8 mouse cellular contexts compared by ENCODE assay signal in genomic region chr4:40240272-40240744, GRCm38 (mm10). TPM values are rescaled to one million over a fixed set of nuclear protein-coding genes. Genes with fewer than 3 reads are reported as not detected.
A peak's percentile ranks its signal among the peaks of the same experiment; 100 is the strongest.
DNase-seq lines count a peak whose midpoint lies in the region; ATAC-seq and TF ChIP-seq lines count a peak whose summit lies in the region.

No protein-coding gene starts in this region.

- peak overlapping the region; percentile 63 for H3K9ac ChIP-seq in kidney, postnatal 0 days (ENCODE audit: low read depth, low read length)
- H3K9ac ChIP-seq in intestine, embryonic 14.5 days (ENCODE audit: low read length): no peak overlapping the region
- H3K9ac ChIP-seq in neural tube, embryonic 12.5 days: no peak overlapping the region; the same call in 1 of the 2 replicates

- WGBS in kidney, postnatal 0 days: 37% methylated on average over 5 of the region's 5 CpGs
- 50% methylated on average over 5 of the region's 5 CpGs for WGBS in intestine, embryonic 14.5 days
- 26% methylated on average over 5 of the region's 5 CpGs for WGBS in neural tube, embryonic 12.5 days

- H3K27ac ChIP-seq in kidney, postnatal 0 days: peak overlapping the region; percentile 82; the same call in 1 of the 2 replicates
- H3K27ac ChIP-seq in cortical plate, adult 2 months (ENCODE audit: insufficient read depth, low read length): no peak overlapping the region
- H3K27ac ChIP-seq in intestine, embryonic 14.5 days (ENCODE audit: low read depth): peak overlapping the region; percentile 4; the same call in 1 of the 2 replicates
- no peak overlapping the region for H3K27ac ChIP-seq in neural tube, embryonic 12.5 days

- H3K4me2 ChIP-seq in kidney, postnatal 0 days (ENCODE audit: low read length): peak overlapping the region; percentile 77
- peak overlapping the region; percentile 55 for H3K4me2 ChIP-seq in intestine, embryonic 14.5 days (ENCODE audit: low read length)
- H3K4me2 ChIP-seq in neural tube, embryonic 12.5 days (replicated peaks): peak overlapping the region; percentile 83

- peaks cover 6% of the 10 kb centered on the region; the same call in 1 of the 2 replicates for H3K4me1 ChIP-seq in kidney, postnatal 0 days (replicated peaks; ENCODE audit: insufficient read depth, low read length)
- no peaks in the 10 kb centered on the region for H3K4me1 ChIP-seq in cortical plate, adult 2 months (ENCODE audit: control insufficient read depth, insufficient read depth, low read length)
- peaks cover 3% of the 10 kb centered on the region; the same call in 1 of the 2 replicates for H3K4me1 ChIP-seq in intestine, embryonic 14.5 days (replicated peaks; ENCODE audit: control insufficient read depth, insufficient read depth, low read length)
- H3K4me1 ChIP-seq in neural tube, embryonic 12.5 days: peaks cover 19% of the 10 kb centered on the region

- peak overlapping the region; percentile 74 for H3K4me3 ChIP-seq in kidney, postnatal 0 days (replicated peaks; ENCODE audit: low read depth, low read length)
- peak overlapping the region; percentile 51; the same call in 1 of the 2 replicates for H3K4me3 ChIP-seq in cortical plate, adult 2 months (ENCODE audit: insufficient read depth, low read length)
- peak overlapping the region; percentile 56; the same call in 1 of the 2 replicates for H3K4me3 ChIP-seq in intestine, embryonic 14.5 days (ENCODE audit: low read depth, low read length)
- peak overlapping the region; percentile 46 for H3K4me3 ChIP-seq in neural tube, embryonic 12.5 days

- peak; percentile 41 for ATAC-seq in kidney, postnatal 0 days (replicated peaks; ENCODE audit: low FRiP score, low read depth)
- peak; percentile 43; the same call in 1 of the 2 replicates for ATAC-seq in intestine, embryonic 14.5 days (replicated peaks; ENCODE audit: low FRiP score, low TSS enrichment, low read depth)
- peak; percentile 41; the same call in 1 of the 2 replicates for ATAC-seq in neural tube, embryonic 12.5 days (ENCODE audit: low FRiP score, low read depth)

- no peaks in the 10 kb centered on the region for H3K27me3 ChIP-seq in kidney, postnatal 0 days (ENCODE audit: insufficient read depth, low read length)
- H3K27me3 ChIP-seq in intestine, embryonic 14.5 days (replicated peaks; ENCODE audit: control insufficient read depth, insufficient read depth, low read length): no peaks in the 10 kb centered on the region
- H3K27me3 ChIP-seq in neural tube, embryonic 12.5 days (replicated peaks): no peaks in the 10 kb centered on the region

- H3K36me3 ChIP-seq in kidney, postnatal 0 days (ENCODE audit: insufficient read depth, low read length): no peaks in the 10 kb centered on the region
- H3K36me3 ChIP-seq in intestine, embryonic 14.5 days (ENCODE audit: control insufficient read depth, insufficient read depth, low read length): no peaks in the 10 kb centered on the region
- H3K36me3 ChIP-seq in neural tube, embryonic 12.5 days: no peaks in the 10 kb centered on the region

- intact Hi-C loops in left cerebral cortex, postnatal 36 days (cut with DNase I): no loop called here

- TF ChIP-seq POLR2A in cortical plate, adult 2 months (IDR thresholded peaks at IDR 0.05; ENCODE audit: extremely low read depth, insufficient read depth, low read length): no peak

- DNase-seq in kidney, postnatal 0 days (ENCODE audit: low spot score): no peak
- DNase-seq in kidney, postnatal 10 days: no peak
- no peak for DNase-seq in intestine, embryonic 14.5 days (ENCODE audit: low spot score)
- DNase-seq in thymus, postnatal 14 days: no peak
- no peak for DNase-seq in ovary, postnatal 14 days (ENCODE audit: low spot score)
- no peak for DNase-seq in left cerebral cortex, postnatal 36 days (ENCODE audit: low spot score in 2 of 2)

- TF ChIP-seq CTCF in kidney, postnatal 0 days (IDR thresholded peaks at IDR 0.05; ENCODE audit: low read depth): no peak
- no peak for TF ChIP-seq CTCF in cortical plate, adult 2 months (IDR thresholded peaks at IDR 0.05; ENCODE audit: extremely low read depth, insufficient read depth, low read length)

- H3K9me3 ChIP-seq in kidney, postnatal 0 days (replicated peaks; ENCODE audit: low read length): no peaks in the 10 kb centered on the region
- no peaks in the 10 kb centered on the region for H3K9me3 ChIP-seq in intestine, embryonic 14.5 days (ENCODE audit: control insufficient read depth, low read length)
- H3K9me3 ChIP-seq in neural tube, embryonic 12.5 days: no peaks in the 10 kb centered on the region

RNA-seq across cellular contexts. Expression of gene Ddx58, which starts 0.7 kb away (rescaled TPM):
- 11.9 and 14.0 TPM in 2 replicates for polyA plus RNA-seq in kidney, postnatal 0 days (2015; fragmentation: Nextera tagmentation; extraction: Ambion mirVana)
- 4.6 and 5.3 TPM in 2 replicates for polyA plus RNA-seq in cortical plate, adult 2 months (2012; rRNA removed)
- 6.4 and 8.2 TPM in 2 replicates for polyA plus RNA-seq in intestine, embryonic 14.5 days (2014; fragmentation: Nextera tagmentation; extraction: Ambion mirVana)
- polyA plus RNA-seq in neural tube, embryonic 12.5 days (2016; fragmentation: Nextera tagmentation; extraction: Ambion mirVana): 3.3 and 4.3 TPM in 2 replicates
- total RNA-seq in left cerebral cortex, postnatal 36 days (2021): 1 to 10 TPM; 2.6 to 4.3 TPM

RNA-seq across cellular contexts. Expression of gene Smim27, which starts 29.1 kb away (rescaled TPM):
- 54.9 and 62.9 TPM in 2 replicates for polyA plus RNA-seq in kidney, postnatal 0 days (2015; fragmentation: Nextera tagmentation; extraction: Ambion mirVana)
- 6.0 and 6.8 TPM in 2 replicates for polyA plus RNA-seq in cortical plate, adult 2 months (2012; rRNA removed)
- polyA plus RNA-seq in intestine, embryonic 14.5 days (2014; fragmentation: Nextera tagmentation; extraction: Ambion mirVana): 36.1 and 43.5 TPM in 2 replicates
- 23.0 and 24.0 TPM in 2 replicates for polyA plus RNA-seq in neural tube, embryonic 12.5 days (2016; fragmentation: Nextera tagmentation; extraction: Ambion mirVana)
- 10 to 100 TPM in 1 of 2 experiments, 1 to 10 TPM in 1; 9.8 to 15.1 TPM for total RNA-seq in left cerebral cortex, postnatal 36 days (2021)

RNA-seq across cellular contexts. Expression of gene Topors, which starts 29.3 kb away (rescaled TPM):
- 30.8 and 35.5 TPM in 2 replicates for polyA plus RNA-seq in kidney, postnatal 0 days (2015; fragmentation: Nextera tagmentation; extraction: Ambion mirVana)
- 10.1 and 10.7 TPM in 2 replicates for polyA plus RNA-seq in cortical plate, adult 2 months (2012; rRNA removed)
- polyA plus RNA-seq in intestine, embryonic 14.5 days (2014; fragmentation: Nextera tagmentation; extraction: Ambion mirVana): 40.6 and 43.3 TPM in 2 replicates
- polyA plus RNA-seq in neural tube, embryonic 12.5 days (2016; fragmentation: Nextera tagmentation; extraction: Ambion mirVana): 43.2 and 43.4 TPM in 2 replicates
- 10 to 100 TPM; 18.0 to 19.5 TPM for total RNA-seq in left cerebral cortex, postnatal 36 days (2021)

RNA-seq across cellular contexts. Expression of gene Ndufb6, which starts 38.9 kb away (rescaled TPM):
- 524 and 542 TPM in 2 replicates for polyA plus RNA-seq in kidney, postnatal 0 days (2015; fragmentation: Nextera tagmentation; extraction: Ambion mirVana)
- 163 and 168 TPM in 2 replicates for polyA plus RNA-seq in cortical plate, adult 2 months (2012; rRNA removed)
- 326 and 341 TPM in 2 replicates for polyA plus RNA-seq in intestine, embryonic 14.5 days (2014; fragmentation: Nextera tagmentation; extraction: Ambion mirVana)
- 287 and 291 TPM in 2 replicates for polyA plus RNA-seq in neural tube, embryonic 12.5 days (2016; fragmentation: Nextera tagmentation; extraction: Ambion mirVana)
- 100 to 1,000 TPM; 170 to 180 TPM for total RNA-seq in left cerebral cortex, postnatal 36 days (2021)

Comparison
In these comparisons a context has a peak if more than half of its experiments do, and no peak if none do; other contexts are left out.
1. H3K27ac ChIP-seq: peak in kidney, postnatal 0 days (single experiment) and intestine, embryonic 14.5 days (single experiment); none in cortical plate, adult 2 months (single experiment) and neural tube, embryonic 12.5 days (single experiment).
2. Peak in every context shown above with its lines, with median percentiles within 50 percentile points of each other: ATAC-seq, H3K4me2 ChIP-seq and H3K4me3 ChIP-seq.